Mouse (Mus musculus): ENCODE measurements around the gene Fam213a. TPM values are rescaled to one million over a fixed set of nuclear protein-coding genes. Genes with fewer than 3 reads are reported as not detected.

The Fam213a gene
- total RNA-seq, 4 experiments from 2014 or later: 24.7 to 39.2 (median 28.2) TPM

Other genes starting within 250 kb of the Fam213a start
- gene Sh2d4b, start 120.5 kb downstream of the Fam213a start, total RNA-seq (2022): under 1 TPM; 0.53 to 0.80 (median 0.66) TPM
- 10 to 100 TPM in 2 of 4 experiments, 1 to 10 TPM in 2; 9.8 to 18.6 (median 10.8) TPM for gene Tspan14, start 47.0 kb downstream of the Fam213a start, total RNA-seq (2022)
- gene Dydc2, start 55.4 kb upstream of the Fam213a start, total RNA-seq (2022): not detected
- gene Dydc1, start 59.1 kb upstream of the Fam213a start, total RNA-seq (2022): not detected
- gene Mat1a, start 91.2 kb upstream of the Fam213a start, total RNA-seq (2022): under 1 TPM in 2 of 4 experiments, not detected in 2; 0.09 to 0.31 TPM
- gene Sftpa1, start 118.0 kb upstream of the Fam213a start, total RNA-seq (2022): under 1 TPM in 1 of 4 experiments, not detected in 3; 0.14 TPM
- gene Mbl1, start 137.7 kb upstream of the Fam213a start, total RNA-seq (2022): not detected
- not detected for gene Sftpd, start 171.4 kb upstream of the Fam213a start, total RNA-seq (2022)

Data from heart, adult 8-10 months (tissue).